Mouse (Mus musculus): ENCODE results near the gene Asl. TPM values are rescaled to one million over a fixed set of nuclear protein-coding genes. Genes with fewer than 3 reads are reported as not detected.

The Asl gene
- polyA plus RNA-seq, 1 experiment from 2014 or later, result 32.6 TPM

- H3K9ac ChIP-seq (replicated peaks; ENCODE audit: low read length), result no peak overlapping the region
- H3K27ac ChIP-seq (replicated peaks; ENCODE audit: low read depth, low read length), result no peak overlapping the region
- H3K4me2 ChIP-seq (ENCODE audit: low read length), result no peak overlapping the region
- ATAC-seq (ENCODE audit: low FRiP score, low TSS enrichment), result no peak
- H3K36me3 ChIP-seq (ENCODE audit: control insufficient read depth, insufficient read depth, low read length), result peaks cover 18% of the 10 kb centered on the region
- DNase-seq, result no peak
- no peaks in the 10 kb centered on the region for H3K27me3 ChIP-seq (ENCODE audit: control insufficient read depth, insufficient read depth, low read length)
- no peaks in the 10 kb centered on the region for H3K9me3 ChIP-seq (ENCODE audit: control insufficient read depth, low read length)
- H3K4me3 ChIP-seq (replicated peaks; ENCODE audit: low read depth, low read length), result no peak overlapping the region
- no peaks in the 10 kb centered on the region for H3K4me1 ChIP-seq (ENCODE audit: control insufficient read depth, insufficient read depth, low read length)
- whole genome bisulfite sequencing, result 94% methylated on average over 2 of the region's 2 CpGs
Measured at GRCm38 (mm10) chr5:130063760-130064159, 34.7 kb upstream of the Asl start.

DNA sequence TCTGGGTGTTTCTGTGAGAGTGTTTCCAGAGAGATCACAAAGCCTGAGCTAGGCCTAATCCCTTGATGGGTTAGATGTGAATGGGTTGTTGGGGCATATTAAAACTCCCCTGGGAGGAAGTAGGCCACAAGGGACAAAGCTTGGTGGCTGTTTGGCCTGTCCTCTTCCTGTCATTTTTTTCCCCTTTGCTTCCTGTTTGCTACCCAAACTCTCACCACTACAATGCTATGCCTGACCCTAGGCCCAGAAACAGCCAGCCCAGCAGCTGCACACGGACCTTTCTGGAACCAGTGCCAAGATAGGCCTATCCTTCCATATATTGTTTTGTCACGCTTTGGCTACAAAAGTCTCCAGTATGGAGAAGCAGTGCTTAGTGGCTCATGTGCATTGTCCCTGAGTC lies 33.0 kb upstream of the Asl start:
- H3K27me3 ChIP-seq (ENCODE audit: control insufficient read depth, insufficient read depth, low read length), result no peaks in the 10 kb centered on the region
- no peak overlapping the region for H3K9ac ChIP-seq (replicated peaks; ENCODE audit: low read length)
- peaks cover 22% of the 10 kb centered on the region for H3K36me3 ChIP-seq (ENCODE audit: control insufficient read depth, insufficient read depth, low read length)
- ATAC-seq (ENCODE audit: low FRiP score, low TSS enrichment) (no peak), DNase-seq (no peak)
- no peak overlapping the region for H3K27ac ChIP-seq (replicated peaks; ENCODE audit: low read depth, low read length)
- H3K9me3 ChIP-seq (ENCODE audit: control insufficient read depth, low read length), result no peaks in the 10 kb centered on the region
- WGBS, result 85% methylated on average over 2 of the region's 2 CpGs
- no peaks in the 10 kb centered on the region for H3K4me1 ChIP-seq (ENCODE audit: control insufficient read depth, insufficient read depth, low read length)
- H3K4me2 ChIP-seq (ENCODE audit: low read length), result no peak overlapping the region
- no peak overlapping the region for H3K4me3 ChIP-seq (replicated peaks; ENCODE audit: low read depth, low read length)

- H3K27me3 ChIP-seq (ENCODE audit: control insufficient read depth, insufficient read depth, low read length), result no peaks in the 10 kb centered on the region
- peaks cover 26% of the 10 kb centered on the region for H3K36me3 ChIP-seq (ENCODE audit: control insufficient read depth, insufficient read depth, low read length)
- ATAC-seq (ENCODE audit: low FRiP score, low TSS enrichment) (no peak), DNase-seq (no peak)
- no peak overlapping the region for H3K9ac ChIP-seq (replicated peaks; ENCODE audit: low read length)
- H3K27ac ChIP-seq (replicated peaks; ENCODE audit: low read depth, low read length), result no peak overlapping the region
- no peaks in the 10 kb centered on the region for H3K4me1 ChIP-seq (ENCODE audit: control insufficient read depth, insufficient read depth, low read length)
- H3K4me2 ChIP-seq (ENCODE audit: low read length), result no peak overlapping the region
- WGBS, result 94% methylated on average over 4 of the region's 4 CpGs
- H3K9me3 ChIP-seq (ENCODE audit: control insufficient read depth, low read length), result no peaks in the 10 kb centered on the region
- H3K4me3 ChIP-seq (replicated peaks; ENCODE audit: low read depth, low read length), result no peak overlapping the region
Measured at GRCm38 (mm10) chr5:130060329-130060665, 31.2 kb upstream of the Asl start.

DNA sequence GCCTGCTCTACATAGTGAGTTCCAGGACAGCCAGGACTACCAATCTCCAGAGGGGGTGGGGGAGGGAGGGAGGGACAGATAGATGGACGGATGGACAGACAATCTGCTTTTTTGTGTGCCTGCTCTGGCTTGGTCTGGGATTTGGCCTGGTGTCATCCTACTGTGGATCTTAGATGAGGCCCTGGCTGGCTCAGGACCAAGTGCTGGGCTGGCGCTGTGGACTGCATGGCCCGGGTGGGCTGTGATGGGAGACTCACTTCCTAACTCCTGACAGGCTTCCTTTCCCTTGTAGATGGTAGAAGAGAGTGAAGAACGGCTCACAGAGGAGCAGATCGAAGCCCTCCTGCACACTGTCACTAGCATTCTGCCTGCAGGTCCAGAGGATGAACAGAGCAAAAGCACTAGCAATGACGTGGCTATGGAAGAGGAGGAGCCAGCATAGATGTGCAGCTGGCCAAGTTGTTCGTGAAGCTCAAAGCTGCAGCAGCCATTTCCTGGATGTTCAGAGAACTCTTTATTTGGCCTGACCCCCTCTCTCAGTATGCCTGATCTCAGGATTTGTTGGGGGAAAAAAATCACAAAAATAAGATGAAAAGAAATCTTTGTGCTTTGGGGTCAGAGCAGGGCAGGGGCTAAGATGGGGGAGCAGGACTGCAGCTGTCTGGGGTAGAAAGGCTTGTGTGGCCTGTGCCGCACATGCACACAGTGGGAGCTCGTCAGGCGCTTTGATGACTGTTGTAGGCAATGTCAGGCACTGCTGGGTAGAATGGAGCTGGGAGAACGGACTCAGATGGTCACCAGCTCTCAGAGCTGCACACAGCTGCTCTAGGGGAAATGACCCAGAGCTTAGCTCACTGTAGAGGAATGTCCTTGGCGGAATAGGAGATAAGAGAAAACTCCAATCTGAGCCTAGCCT lies 30.6 kb upstream of the Asl start:
- H3K4me3 ChIP-seq (replicated peaks; ENCODE audit: low read depth, low read length), result no peak overlapping the region
- H3K27me3 ChIP-seq (ENCODE audit: control insufficient read depth, insufficient read depth, low read length), result no peaks in the 10 kb centered on the region
- DNase-seq, result no peak
- H3K9ac ChIP-seq (replicated peaks; ENCODE audit: low read length), result no peak overlapping the region
- H3K4me2 ChIP-seq (ENCODE audit: low read length), result no peak overlapping the region
- H3K4me1 ChIP-seq (ENCODE audit: control insufficient read depth, insufficient read depth, low read length), result no peaks in the 10 kb centered on the region
- no peaks in the 10 kb centered on the region for H3K9me3 ChIP-seq (ENCODE audit: control insufficient read depth, low read length)
- no peak for ATAC-seq (ENCODE audit: low FRiP score, low TSS enrichment)
- no peak overlapping the region for H3K27ac ChIP-seq (replicated peaks; ENCODE audit: low read depth, low read length)
- 79% methylated on average over 12 of the region's 12 CpGs for WGBS
- H3K36me3 ChIP-seq (ENCODE audit: control insufficient read depth, insufficient read depth, low read length), result peaks cover 28% of the 10 kb centered on the region

DNA sequence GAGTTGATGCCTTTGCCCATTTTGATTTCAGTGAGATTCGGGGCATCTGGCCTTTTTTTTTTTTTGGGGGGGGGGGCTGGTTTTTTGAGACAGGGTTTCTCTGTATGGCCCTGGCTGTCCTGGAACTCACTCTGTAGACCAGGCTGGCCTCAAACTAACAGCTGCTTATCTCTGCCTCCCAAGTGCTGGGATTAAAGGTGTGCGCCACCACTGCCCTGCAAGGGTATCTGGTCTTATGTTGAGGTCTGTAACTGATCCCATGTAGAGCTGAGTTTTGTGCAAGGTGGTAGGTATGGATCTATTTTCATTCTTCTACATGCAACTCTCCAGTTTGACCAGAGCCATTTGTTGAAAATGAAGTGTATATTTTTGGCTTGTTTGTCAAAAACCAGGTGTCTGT lies 27.3 kb upstream of the Asl start:
- H3K27ac ChIP-seq (replicated peaks; ENCODE audit: low read depth, low read length), result no peak overlapping the region
- H3K4me3 ChIP-seq (replicated peaks; ENCODE audit: low read depth, low read length), result no peak overlapping the region
- peaks cover 29% of the 10 kb centered on the region for H3K36me3 ChIP-seq (ENCODE audit: control insufficient read depth, insufficient read depth, low read length)
- H3K9ac ChIP-seq (replicated peaks; ENCODE audit: low read length), result no peak overlapping the region
- no peaks in the 10 kb centered on the region for H3K27me3 ChIP-seq (ENCODE audit: control insufficient read depth, insufficient read depth, low read length)
- DNase-seq (no peak), ATAC-seq (ENCODE audit: low FRiP score, low TSS enrichment) (no peak)
- 98% methylated on average over 2 of the region's 2 CpGs for WGBS
- H3K9me3 ChIP-seq (ENCODE audit: control insufficient read depth, low read length), result no peaks in the 10 kb centered on the region
- no peaks in the 10 kb centered on the region for H3K4me1 ChIP-seq (ENCODE audit: control insufficient read depth, insufficient read depth, low read length)
- no peak overlapping the region for H3K4me2 ChIP-seq (ENCODE audit: low read length)

DNA sequence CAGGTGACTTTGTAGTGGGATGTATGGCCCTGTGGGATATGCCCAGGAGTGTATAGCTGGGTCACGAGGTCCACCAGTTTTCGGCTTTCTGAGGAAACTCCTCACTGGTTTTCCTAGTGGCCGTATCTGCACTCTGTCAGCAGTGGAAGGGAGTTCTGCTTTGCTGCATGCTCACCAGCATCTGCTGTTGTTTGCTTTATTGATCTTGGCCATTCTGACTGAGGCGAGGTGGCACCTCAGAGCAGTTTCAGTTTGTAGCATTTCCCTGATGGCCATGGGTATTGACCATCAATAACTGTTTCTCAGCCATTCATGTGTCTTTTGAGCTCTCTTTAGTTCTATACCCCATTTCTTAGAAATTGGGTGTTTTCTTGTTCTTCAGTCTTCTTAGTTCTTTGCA lies 26.6 kb upstream of the Asl start:
- H3K36me3 ChIP-seq (ENCODE audit: control insufficient read depth, insufficient read depth, low read length), result peaks cover 32% of the 10 kb centered on the region
- 95% methylated on average over 4 of the region's 4 CpGs for WGBS
- no peaks in the 10 kb centered on the region for H3K9me3 ChIP-seq (ENCODE audit: control insufficient read depth, low read length)
- no peaks in the 10 kb centered on the region for H3K27me3 ChIP-seq (ENCODE audit: control insufficient read depth, insufficient read depth, low read length)
- DNase-seq (no peak), ATAC-seq (ENCODE audit: low FRiP score, low TSS enrichment) (no peak)
- no peak overlapping the region for H3K27ac ChIP-seq (replicated peaks; ENCODE audit: low read depth, low read length)
- H3K9ac ChIP-seq (replicated peaks; ENCODE audit: low read length), result no peak overlapping the region
- no peak overlapping the region for H3K4me3 ChIP-seq (replicated peaks; ENCODE audit: low read depth, low read length)
- H3K4me1 ChIP-seq (ENCODE audit: control insufficient read depth, insufficient read depth, low read length), result no peaks in the 10 kb centered on the region
- no peak overlapping the region for H3K4me2 ChIP-seq (ENCODE audit: low read length)

- Histone ChIP-seq H3K27me3 (ENCODE audit: control insufficient read depth, insufficient read depth, low read length) (no peaks in the 10 kb centered on the region), H3K9ac (replicated peaks; ENCODE audit: low read length) (no peak overlapping the region), H3K9me3 (ENCODE audit: control insufficient read depth, low read length) (no peaks in the 10 kb centered on the region), H3K4me1 (ENCODE audit: control insufficient read depth, insufficient read depth, low read length) (no peaks in the 10 kb centered on the region), H3K36me3 (ENCODE audit: control insufficient read depth, insufficient read depth, low read length) (peaks cover 27% of the 10 kb centered on the region), H3K4me3 (replicated peaks; ENCODE audit: low read depth, low read length) (no peak overlapping the region), H3K4me2 (ENCODE audit: low read length) (no peak overlapping the region), H3K27ac (replicated peaks; ENCODE audit: low read depth, low read length) (no peak overlapping the region)
- no peak for ATAC-seq (ENCODE audit: low FRiP score, low TSS enrichment)
- 94% methylated on average over 6 of the region's 6 CpGs for WGBS
- DNase-seq, result no peak
Measured at GRCm38 (mm10) chr5:130052955-130053354, 23.9 kb upstream of the Asl start.

DNA sequence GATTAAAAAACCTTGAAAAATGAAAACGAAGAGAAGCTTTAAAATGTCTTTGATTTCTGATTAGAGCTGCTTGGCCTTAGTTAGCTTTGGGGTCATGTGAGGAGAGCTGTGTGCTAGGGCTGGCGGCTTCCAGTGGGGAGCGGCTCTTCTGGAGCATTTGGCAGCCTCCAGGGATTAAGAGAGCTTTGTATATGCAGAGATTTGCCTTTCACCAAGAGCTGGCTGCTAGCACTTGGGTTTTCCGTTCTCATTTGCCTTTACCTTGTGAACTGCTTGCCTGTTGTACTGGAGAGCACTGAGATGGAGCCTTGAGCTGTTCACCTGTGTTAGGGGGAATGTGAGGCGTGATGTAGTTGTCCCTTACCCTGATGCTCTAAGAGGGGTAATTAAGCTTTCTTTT lies 23.5 kb upstream of the Asl start:
- Histone ChIP-seq H3K4me3 (replicated peaks; ENCODE audit: low read depth, low read length) (no peak overlapping the region), H3K36me3 (ENCODE audit: control insufficient read depth, insufficient read depth, low read length) (peaks cover 29% of the 10 kb centered on the region), H3K9ac (replicated peaks; ENCODE audit: low read length) (no peak overlapping the region), H3K4me2 (ENCODE audit: low read length) (no peak overlapping the region), H3K27me3 (ENCODE audit: control insufficient read depth, insufficient read depth, low read length) (no peaks in the 10 kb centered on the region), H3K9me3 (ENCODE audit: control insufficient read depth, low read length) (no peaks in the 10 kb centered on the region), H3K4me1 (ENCODE audit: control insufficient read depth, insufficient read depth, low read length) (no peaks in the 10 kb centered on the region), H3K27ac (replicated peaks; ENCODE audit: low read depth, low read length) (no peak overlapping the region)
- ATAC-seq (ENCODE audit: low FRiP score, low TSS enrichment) (no peak), DNase-seq (peak; percentile 14)
- 61% methylated on average over 5 of the region's 5 CpGs for WGBS

All from midbrain, embryonic 14.5 days (tissue).